Mouse (Mus musculus): ENCODE measurements around the gene Fam98a. TPM values are rescaled to one million over a fixed set of nuclear protein-coding genes. Genes with fewer than 3 reads are reported as not detected.

Gene Fam98a
- polyA plus RNA-seq, 1 experiment = 20.0 TPM

DNA sequence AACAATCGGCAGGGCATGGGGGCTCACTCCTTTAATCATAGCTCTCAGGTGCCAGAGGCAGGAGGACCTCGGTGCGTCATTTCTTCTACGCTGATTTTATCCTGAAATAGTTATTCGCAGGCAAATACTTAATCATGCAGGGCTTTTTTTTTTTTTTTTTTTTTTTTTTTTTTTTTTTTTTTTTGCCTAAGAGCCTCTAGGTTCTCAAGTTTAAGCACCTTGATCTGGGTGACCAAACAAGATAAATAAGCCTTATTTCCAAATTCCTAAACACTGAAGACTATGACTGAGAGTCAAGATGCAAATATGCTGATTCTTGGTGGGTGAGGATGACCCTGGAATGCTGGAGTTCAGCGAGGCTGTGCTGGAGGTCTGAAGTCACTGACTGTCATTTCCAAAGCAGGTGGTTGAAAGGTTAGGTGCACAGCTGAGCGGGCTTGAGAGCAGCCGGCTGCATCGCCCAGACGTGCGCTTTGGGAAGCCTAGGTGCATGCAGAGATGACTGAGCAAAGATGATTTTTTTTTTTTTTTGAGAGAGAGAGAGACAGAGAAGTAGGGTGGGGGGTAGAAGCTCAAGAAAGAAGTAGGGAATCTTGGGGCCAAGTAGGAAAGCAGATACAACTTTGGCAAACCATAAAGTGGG is 854 bp downstream of the Fam98a start:
- Histone ChIP-seq H3K27ac (ENCODE audit: control insufficient read depth, insufficient read depth, low read length) (no peak overlapping the region), H3K27me3 (ENCODE audit: control insufficient read depth, insufficient read depth, low read length) (no peaks in the 10 kb centered on the region)
- DNase-seq = no peak

DNA sequence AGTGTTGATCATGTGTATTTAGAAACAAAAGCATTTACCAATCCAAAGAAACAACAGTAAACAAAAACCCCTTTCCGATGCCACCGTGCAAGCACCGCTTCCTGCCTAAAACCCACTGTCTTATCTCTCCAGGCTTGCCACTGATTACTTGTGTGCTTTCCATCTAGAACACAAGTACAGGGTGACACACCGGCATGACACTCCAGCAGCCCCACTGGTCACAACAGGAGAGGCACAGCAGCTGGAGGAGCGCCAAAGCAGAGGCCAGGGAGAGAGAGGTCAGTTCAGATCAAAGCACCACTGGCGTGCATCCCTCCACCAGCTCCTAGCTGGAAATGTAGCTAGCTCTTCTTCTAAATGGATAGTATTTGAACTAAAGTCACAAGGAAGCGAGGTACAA is 7.5 kb downstream of the Fam98a start:
- Histone ChIP-seq H3K27ac (ENCODE audit: control insufficient read depth, insufficient read depth, low read length) (no peak overlapping the region), H3K4me1 (replicated peaks; ENCODE audit: control insufficient read depth, insufficient read depth, low read length) (no peaks in the 10 kb centered on the region), H3K4me3 (ENCODE audit: control insufficient read depth, insufficient read depth, low read length) (no peak overlapping the region), H3K36me3 (ENCODE audit: control insufficient read depth, insufficient read depth, low read length) (peaks cover 25% of the 10 kb centered on the region), H3K27me3 (ENCODE audit: control insufficient read depth, insufficient read depth, low read length) (no peaks in the 10 kb centered on the region)
- DNase-seq = no peak
- 90% methylated on average over 7 of the region's 7 CpGs for WGBS
- TF ChIP-seq CTCF (IDR thresholded peaks at IDR 0.05; ENCODE audit: borderline replicate concordance, control insufficient read depth, extremely low read depth, insufficient read depth, low read length, poor library complexity) (no peak), POLR2A (IDR thresholded peaks at IDR 0.05; ENCODE audit: control insufficient read depth, extremely low read depth, insufficient read depth, low read length, poor library complexity) (no peak)

More for the DNA sequence above, 854 bp downstream of the Fam98a start:
- Histone ChIP-seq H3K36me3 (ENCODE audit: control insufficient read depth, insufficient read depth, low read length) (peaks cover 10% of the 10 kb centered on the region), H3K4me3 (ENCODE audit: control insufficient read depth, insufficient read depth, low read length) (peak overlapping the region; percentile 73), H3K4me1 (replicated peaks; ENCODE audit: control insufficient read depth, insufficient read depth, low read length) (peaks cover 3% of the 10 kb centered on the region)
- TF ChIP-seq POLR2A (IDR thresholded peaks at IDR 0.05; ENCODE audit: control insufficient read depth, extremely low read depth, insufficient read depth, low read length, poor library complexity) (no peak), CTCF (IDR thresholded peaks at IDR 0.05; ENCODE audit: borderline replicate concordance, control insufficient read depth, extremely low read depth, insufficient read depth, low read length, poor library complexity) (no peak)
- 40% methylated on average over 11 of the region's 11 CpGs for WGBS

DNA sequence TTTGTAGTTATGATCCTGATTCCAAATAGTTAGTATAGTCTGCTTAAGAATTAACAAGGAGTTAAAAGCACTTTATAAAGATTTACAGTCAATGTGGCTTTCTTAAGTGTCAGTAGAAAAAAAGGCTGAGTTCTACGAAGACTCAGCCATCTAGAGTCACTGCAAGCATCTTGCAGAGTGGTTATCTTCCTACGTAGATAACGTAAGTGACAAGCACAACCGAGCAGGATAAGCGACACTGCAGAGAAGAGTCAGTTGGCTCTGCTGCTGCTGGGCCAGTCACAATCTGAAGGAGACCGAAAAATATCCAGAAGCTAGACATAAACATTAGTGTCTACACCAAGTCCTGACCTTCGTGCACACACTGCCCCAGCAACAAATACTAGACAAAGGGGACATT is 8.3 kb downstream of the Fam98a start:
- 95% methylated on average over 7 of the region's 7 CpGs for WGBS
- no peak for DNase-seq
- Histone ChIP-seq H3K36me3 (ENCODE audit: control insufficient read depth, insufficient read depth, low read length) (peaks cover 34% of the 10 kb centered on the region), H3K4me3 (ENCODE audit: control insufficient read depth, insufficient read depth, low read length) (no peak overlapping the region), H3K4me1 (replicated peaks; ENCODE audit: control insufficient read depth, insufficient read depth, low read length) (no peaks in the 10 kb centered on the region), H3K27me3 (ENCODE audit: control insufficient read depth, insufficient read depth, low read length) (no peaks in the 10 kb centered on the region), H3K27ac (ENCODE audit: control insufficient read depth, insufficient read depth, low read length) (no peak overlapping the region)
- no peak for TF ChIP-seq POLR2A (IDR thresholded peaks at IDR 0.05; ENCODE audit: control insufficient read depth, extremely low read depth, insufficient read depth, low read length, poor library complexity)
- no peak for TF ChIP-seq CTCF (IDR thresholded peaks at IDR 0.05; ENCODE audit: borderline replicate concordance, control insufficient read depth, extremely low read depth, insufficient read depth, low read length, poor library complexity)

DNA sequence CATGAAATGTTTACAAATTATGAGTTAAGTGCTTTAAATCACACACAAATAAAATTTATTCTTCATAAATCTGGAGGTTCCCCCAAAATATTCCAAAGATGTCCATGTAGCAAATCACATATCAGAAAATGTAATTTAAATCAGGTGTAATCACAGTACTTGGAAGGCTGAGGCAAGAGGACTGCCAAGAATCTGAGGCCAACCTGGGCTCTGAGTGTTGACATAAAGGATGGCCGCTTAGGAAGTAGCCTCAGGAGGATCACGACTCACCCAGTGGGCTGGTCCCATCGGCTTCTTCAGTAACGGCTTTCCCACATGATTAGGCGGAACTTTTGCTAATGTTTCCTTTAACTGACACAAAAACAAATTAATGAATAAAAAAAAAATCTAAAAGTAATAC is 11.9 kb downstream of the Fam98a start:
- TF ChIP-seq CTCF (IDR thresholded peaks at IDR 0.05; ENCODE audit: borderline replicate concordance, control insufficient read depth, extremely low read depth, insufficient read depth, low read length, poor library complexity) = no peak
- TF ChIP-seq POLR2A (IDR thresholded peaks at IDR 0.05; ENCODE audit: control insufficient read depth, extremely low read depth, insufficient read depth, low read length, poor library complexity) = no peak
- H3K4me1 ChIP-seq (replicated peaks; ENCODE audit: control insufficient read depth, insufficient read depth, low read length) = no peaks in the 10 kb centered on the region
- H3K36me3 ChIP-seq (ENCODE audit: control insufficient read depth, insufficient read depth, low read length) = peaks cover 21% of the 10 kb centered on the region
- H3K27me3 ChIP-seq (ENCODE audit: control insufficient read depth, insufficient read depth, low read length) = no peaks in the 10 kb centered on the region
- no peak overlapping the region for H3K27ac ChIP-seq (ENCODE audit: control insufficient read depth, insufficient read depth, low read length)
- no peak for DNase-seq
- no peak overlapping the region for H3K4me3 ChIP-seq (ENCODE audit: control insufficient read depth, insufficient read depth, low read length)
- WGBS = 94% methylated on average over 5 of the region's 5 CpGs

GRCm38 (mm10) chr17:75539130-75539529 is 12.6 kb downstream of the Fam98a start:
- 96% methylated on average over 6 of the region's 6 CpGs for WGBS

DNA sequence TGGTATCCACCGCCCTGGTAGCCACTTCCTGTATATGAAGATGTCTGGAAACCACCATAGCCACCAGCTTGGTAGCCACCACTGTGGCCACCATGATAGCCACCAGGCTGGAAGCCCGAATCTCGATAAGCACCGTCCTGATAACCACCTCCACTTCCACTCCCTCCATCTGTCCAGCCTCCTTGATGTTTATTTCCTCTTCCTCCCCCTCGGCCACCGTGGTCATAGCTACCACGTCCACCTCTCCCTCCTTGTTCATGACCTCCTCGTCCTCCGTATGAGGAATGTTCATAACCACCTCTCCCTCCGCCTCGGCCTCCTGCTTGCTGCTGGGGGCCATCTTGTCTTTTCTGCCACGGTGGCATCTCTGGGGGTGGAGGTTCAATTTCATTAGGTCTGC is 13.3 kb downstream of the Fam98a start:
- no peak overlapping the region for H3K4me3 ChIP-seq (ENCODE audit: control insufficient read depth, insufficient read depth, low read length)
- H3K27me3 ChIP-seq (ENCODE audit: control insufficient read depth, insufficient read depth, low read length) = no peaks in the 10 kb centered on the region
- TF ChIP-seq CTCF (IDR thresholded peaks at IDR 0.05; ENCODE audit: borderline replicate concordance, control insufficient read depth, extremely low read depth, insufficient read depth, low read length, poor library complexity) (no peak), POLR2A (IDR thresholded peaks at IDR 0.05; ENCODE audit: control insufficient read depth, extremely low read depth, insufficient read depth, low read length, poor library complexity) (no peak)
- no peak for DNase-seq
- H3K27ac ChIP-seq (ENCODE audit: control insufficient read depth, insufficient read depth, low read length) = no peak overlapping the region
- H3K36me3 ChIP-seq (ENCODE audit: control insufficient read depth, insufficient read depth, low read length) = peaks cover 16% of the 10 kb centered on the region
- no peaks in the 10 kb centered on the region for H3K4me1 ChIP-seq (replicated peaks; ENCODE audit: control insufficient read depth, insufficient read depth, low read length)
- 96% methylated on average over 12 of the region's 12 CpGs for WGBS

More at GRCm38 (mm10) chr17:75539130-75539529, 12.6 kb downstream of the Fam98a start:
- Histone ChIP-seq H3K27ac (ENCODE audit: control insufficient read depth, insufficient read depth, low read length) (no peak overlapping the region), H3K4me3 (ENCODE audit: control insufficient read depth, insufficient read depth, low read length) (no peak overlapping the region), H3K36me3 (ENCODE audit: control insufficient read depth, insufficient read depth, low read length) (peaks cover 16% of the 10 kb centered on the region), H3K27me3 (ENCODE audit: control insufficient read depth, insufficient read depth, low read length) (no peaks in the 10 kb centered on the region), H3K4me1 (replicated peaks; ENCODE audit: control insufficient read depth, insufficient read depth, low read length) (no peaks in the 10 kb centered on the region)
- TF ChIP-seq POLR2A (IDR thresholded peaks at IDR 0.05; ENCODE audit: control insufficient read depth, extremely low read depth, insufficient read depth, low read length, poor library complexity) (no peak), CTCF (IDR thresholded peaks at IDR 0.05; ENCODE audit: borderline replicate concordance, control insufficient read depth, extremely low read depth, insufficient read depth, low read length, poor library complexity) (no peak)
- no peak for DNase-seq

DNA sequence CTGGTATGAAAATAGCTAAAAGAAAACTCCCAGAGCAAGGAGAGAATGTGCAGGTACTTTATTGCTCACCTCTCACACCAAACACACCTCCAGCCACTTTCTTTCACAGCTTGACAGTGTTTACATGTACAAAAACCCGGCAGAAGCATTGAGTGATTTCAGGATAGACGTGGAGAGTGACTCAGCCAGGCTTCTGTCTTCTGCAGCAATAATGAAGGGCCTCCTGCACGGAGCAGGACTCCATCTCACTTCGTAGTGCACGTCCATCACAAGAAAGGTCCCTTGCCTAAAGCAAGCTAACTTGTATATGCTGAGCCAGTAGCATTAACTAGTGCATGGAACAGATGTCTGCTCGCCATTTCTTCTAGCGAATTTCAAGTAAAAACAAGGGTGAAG is 14.7 kb downstream of the Fam98a start:
- TF ChIP-seq CTCF (IDR thresholded peaks at IDR 0.05; ENCODE audit: borderline replicate concordance, control insufficient read depth, extremely low read depth, insufficient read depth, low read length, poor library complexity) = no peak
- TF ChIP-seq POLR2A (IDR thresholded peaks at IDR 0.05; ENCODE audit: control insufficient read depth, extremely low read depth, insufficient read depth, low read length, poor library complexity) = no peak
- H3K4me1 ChIP-seq (replicated peaks; ENCODE audit: control insufficient read depth, insufficient read depth, low read length) = no peaks in the 10 kb centered on the region
- H3K4me3 ChIP-seq (ENCODE audit: control insufficient read depth, insufficient read depth, low read length) = no peak overlapping the region
- no peaks in the 10 kb centered on the region for H3K27me3 ChIP-seq (ENCODE audit: control insufficient read depth, insufficient read depth, low read length)
- peaks cover 16% of the 10 kb centered on the region for H3K36me3 ChIP-seq (ENCODE audit: control insufficient read depth, insufficient read depth, low read length)
- H3K27ac ChIP-seq (ENCODE audit: control insufficient read depth, insufficient read depth, low read length) = no peak overlapping the region
- 90% methylated on average over 7 of the region's 7 CpGs for WGBS
- no peak for DNase-seq

Data from thymus, adult 2 months (tissue).